Mouse (Mus musculus): ENCODE measurements around the gene Esr1.

DNA sequence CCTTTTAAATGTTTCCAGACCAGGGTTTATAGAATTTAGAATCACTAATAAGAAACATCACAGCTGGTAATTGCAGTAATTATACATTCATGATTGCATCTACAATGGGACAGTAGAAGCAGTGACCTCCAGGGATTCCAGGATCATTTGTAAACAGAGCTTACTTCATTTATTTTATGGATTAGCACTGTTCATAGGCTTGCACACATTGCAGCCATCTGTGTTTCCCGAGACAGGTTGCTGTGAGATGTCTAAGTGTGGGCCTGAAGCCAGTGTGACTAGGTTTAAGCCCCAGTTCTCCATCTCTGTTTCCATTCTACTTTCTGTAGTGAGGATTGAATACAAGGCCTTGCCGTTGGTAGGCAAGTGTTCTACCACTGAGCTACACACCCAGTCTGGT, 236.1 kb downstream of the Esr1 start:
- TF ChIP-seq POLR2A (IDR thresholded peaks at IDR 0.05; ENCODE audit: borderline replicate concordance, insufficient read depth, low read length) = no peak
- TF ChIP-seq CTCF (IDR thresholded peaks at IDR 0.05; ENCODE audit: borderline replicate concordance, insufficient read depth, low read depth, low read length) = no peak
